Mouse (Mus musculus): ENCODE results near the gene Cxcl5. TPM values are rescaled to one million over a fixed set of nuclear protein-coding genes. Genes with fewer than 3 reads are reported as not detected.

The Cxcl5 gene
- polyA plus RNA-seq, 1 experiment from 2014 or later, result 0.19 TPM

DNA sequence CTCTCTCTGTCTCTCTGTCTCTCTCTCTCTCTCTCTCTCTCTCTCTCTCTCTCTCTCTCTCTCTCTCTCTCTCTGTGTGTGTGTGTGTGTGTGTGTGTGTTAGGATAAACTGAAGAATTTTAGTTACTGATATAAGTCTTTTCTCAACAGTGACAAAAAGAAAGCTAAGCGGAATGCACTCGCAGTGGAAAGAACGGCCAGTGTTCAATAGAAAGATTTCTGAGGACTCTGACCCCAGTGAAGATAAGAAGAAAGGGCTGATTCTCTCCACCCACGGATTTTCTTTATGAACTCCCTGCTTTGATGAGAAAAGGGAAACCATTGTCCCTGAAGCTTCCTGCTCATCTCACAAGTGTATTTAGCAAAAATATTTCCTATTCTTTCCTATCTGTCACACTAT, 1.1 kb downstream of the Cxcl5 start:
- Histone ChIP-seq H3K4me1 (ENCODE audit: control insufficient read depth, insufficient read depth, low read length) (peaks cover 17% of the 10 kb centered on the region), H3K27me3 (ENCODE audit: control insufficient read depth, insufficient read depth, low read length) (peaks cover 9% of the 10 kb centered on the region; the same call in 1 of the 2 replicates), H3K36me3 (ENCODE audit: control insufficient read depth, insufficient read depth, low read length) (no peaks in the 10 kb centered on the region), H3K4me2 (ENCODE audit: low read depth, low read length) (no peak overlapping the region), H3K9ac (ENCODE audit: low read length) (no peak overlapping the region), H3K9me3 (replicated peaks; ENCODE audit: control insufficient read depth, low read length) (no peaks in the 10 kb centered on the region), H3K27ac (ENCODE audit: low read length) (no peak overlapping the region), H3K4me3 (replicated peaks; ENCODE audit: low read length) (no peak overlapping the region)
- WGBS, result 34% methylated on average over 4 of the region's 4 CpGs
- ATAC-seq (ENCODE audit: insufficient read depth, low FRiP score), result no peak

DNA sequence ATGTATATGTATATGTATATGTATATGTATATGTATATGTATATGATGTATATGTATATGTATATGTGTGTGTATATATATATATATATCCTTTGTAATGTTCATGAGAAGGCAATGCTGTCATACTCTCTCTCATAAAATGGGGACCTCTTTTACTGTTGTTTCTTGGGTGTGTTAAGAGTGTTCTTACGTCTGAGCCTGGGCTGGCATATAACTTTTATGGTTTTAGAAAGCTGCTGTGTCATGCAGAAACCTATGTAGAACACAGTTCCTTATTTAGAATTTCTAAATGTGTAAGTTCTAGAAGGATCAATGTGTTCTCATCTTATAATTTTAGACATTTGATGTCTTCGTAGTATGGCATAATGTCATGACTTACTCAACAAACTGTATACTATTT, 1.7 kb downstream of the Cxcl5 start:
- Histone ChIP-seq H3K9ac (ENCODE audit: low read length) (no peak overlapping the region), H3K4me3 (replicated peaks; ENCODE audit: low read length) (no peak overlapping the region), H3K4me2 (ENCODE audit: low read depth, low read length) (no peak overlapping the region), H3K27me3 (ENCODE audit: control insufficient read depth, insufficient read depth, low read length) (peaks cover 9% of the 10 kb centered on the region; the same call in 1 of the 2 replicates), H3K9me3 (replicated peaks; ENCODE audit: control insufficient read depth, low read length) (no peaks in the 10 kb centered on the region), H3K27ac (ENCODE audit: low read length) (no peak overlapping the region), H3K36me3 (ENCODE audit: control insufficient read depth, insufficient read depth, low read length) (no peaks in the 10 kb centered on the region), H3K4me1 (ENCODE audit: control insufficient read depth, insufficient read depth, low read length) (peaks cover 17% of the 10 kb centered on the region)
- no peak for ATAC-seq (ENCODE audit: insufficient read depth, low FRiP score)
- WGBS, result 88% methylated on average over 2 of the region's 2 CpGs

DNA sequence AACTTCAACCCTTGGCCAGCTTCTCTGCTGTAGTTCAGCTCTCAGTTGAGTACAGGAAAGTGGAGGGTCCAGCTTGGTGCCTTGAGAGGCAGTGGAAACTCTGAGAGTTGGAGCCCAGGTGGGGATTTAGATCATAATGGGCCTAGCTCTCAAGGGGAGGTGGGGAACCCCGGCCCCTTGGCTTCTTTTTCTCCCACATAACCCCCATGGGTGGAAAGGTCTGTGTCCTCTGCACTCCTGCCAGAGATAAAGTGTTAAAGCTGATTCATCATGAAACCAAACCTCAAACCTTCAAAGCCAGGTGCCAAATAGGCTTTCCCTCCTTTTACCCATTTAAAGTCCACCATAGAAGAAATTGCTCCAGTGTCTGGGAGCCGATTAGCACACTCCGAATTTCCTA, 2.7 kb downstream of the Cxcl5 start:
- Histone ChIP-seq H3K27ac (ENCODE audit: low read length) (no peak overlapping the region), H3K4me3 (replicated peaks; ENCODE audit: low read length) (no peak overlapping the region), H3K9ac (ENCODE audit: low read length) (no peak overlapping the region), H3K9me3 (replicated peaks; ENCODE audit: control insufficient read depth, low read length) (no peaks in the 10 kb centered on the region), H3K4me1 (ENCODE audit: control insufficient read depth, insufficient read depth, low read length) (peaks cover 17% of the 10 kb centered on the region), H3K27me3 (ENCODE audit: control insufficient read depth, insufficient read depth, low read length) (peaks cover 9% of the 10 kb centered on the region; the same call in 1 of the 2 replicates), H3K4me2 (ENCODE audit: low read depth, low read length) (no peak overlapping the region), H3K36me3 (ENCODE audit: control insufficient read depth, insufficient read depth, low read length) (no peaks in the 10 kb centered on the region)
- 77% methylated on average over 3 of the region's 3 CpGs for WGBS
- no peak for ATAC-seq (ENCODE audit: insufficient read depth, low FRiP score)

DNA sequence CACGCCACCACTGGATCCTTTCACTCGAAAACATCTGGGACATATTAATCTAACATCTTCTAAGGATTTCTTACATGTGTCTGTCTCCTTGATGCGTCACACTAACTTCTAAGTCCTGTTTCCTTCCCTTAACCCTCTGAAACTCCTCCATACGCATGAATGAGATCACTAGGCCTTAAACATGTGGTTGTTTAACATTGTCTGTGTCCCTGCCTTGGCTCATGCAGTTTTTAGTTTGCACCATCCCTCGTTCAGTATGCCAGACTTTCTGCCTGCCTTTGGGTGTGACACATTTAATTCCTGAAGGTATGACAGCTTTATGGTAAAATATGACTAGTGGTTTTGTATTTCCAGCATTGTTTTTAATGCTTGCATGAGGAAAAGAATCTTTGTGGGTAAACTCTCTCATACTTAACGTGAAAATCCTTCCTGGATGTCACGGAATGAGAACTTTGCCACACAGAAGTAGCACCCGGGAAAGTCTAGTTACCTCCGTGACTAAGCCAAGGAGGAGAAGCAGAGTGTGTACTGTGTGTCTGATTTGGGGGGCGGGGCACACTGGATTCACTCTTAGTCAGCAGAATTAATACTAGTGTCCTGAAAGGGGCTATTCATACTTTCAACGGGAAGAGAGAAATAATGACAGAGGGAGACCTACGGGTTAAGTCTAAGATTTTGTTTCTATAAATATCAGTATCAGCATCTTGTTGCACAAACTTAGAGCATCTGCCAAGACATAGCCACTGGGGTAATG, 4.9 kb downstream of the Cxcl5 start:
- peaks cover 8% of the 10 kb centered on the region for H3K4me1 ChIP-seq (ENCODE audit: control insufficient read depth, insufficient read depth, low read length)
- no peak overlapping the region for H3K4me2 ChIP-seq (ENCODE audit: low read depth, low read length)
- H3K9ac ChIP-seq (ENCODE audit: low read length), result no peak overlapping the region
- no peak overlapping the region for H3K4me3 ChIP-seq (replicated peaks; ENCODE audit: low read length)
- H3K9me3 ChIP-seq (replicated peaks; ENCODE audit: control insufficient read depth, low read length), result no peaks in the 10 kb centered on the region
- peak; percentile 21; the same call in 1 of the 2 replicates for ATAC-seq (ENCODE audit: insufficient read depth, low FRiP score)
- no peak overlapping the region for H3K27ac ChIP-seq (ENCODE audit: low read length)
- no peaks in the 10 kb centered on the region for H3K36me3 ChIP-seq (ENCODE audit: control insufficient read depth, insufficient read depth, low read length)
- WGBS, result 61% methylated on average over 12 of the region's 12 CpGs
- H3K27me3 ChIP-seq (ENCODE audit: control insufficient read depth, insufficient read depth, low read length), result peaks cover 9% of the 10 kb centered on the region; the same call in 1 of the 2 replicates

DNA sequence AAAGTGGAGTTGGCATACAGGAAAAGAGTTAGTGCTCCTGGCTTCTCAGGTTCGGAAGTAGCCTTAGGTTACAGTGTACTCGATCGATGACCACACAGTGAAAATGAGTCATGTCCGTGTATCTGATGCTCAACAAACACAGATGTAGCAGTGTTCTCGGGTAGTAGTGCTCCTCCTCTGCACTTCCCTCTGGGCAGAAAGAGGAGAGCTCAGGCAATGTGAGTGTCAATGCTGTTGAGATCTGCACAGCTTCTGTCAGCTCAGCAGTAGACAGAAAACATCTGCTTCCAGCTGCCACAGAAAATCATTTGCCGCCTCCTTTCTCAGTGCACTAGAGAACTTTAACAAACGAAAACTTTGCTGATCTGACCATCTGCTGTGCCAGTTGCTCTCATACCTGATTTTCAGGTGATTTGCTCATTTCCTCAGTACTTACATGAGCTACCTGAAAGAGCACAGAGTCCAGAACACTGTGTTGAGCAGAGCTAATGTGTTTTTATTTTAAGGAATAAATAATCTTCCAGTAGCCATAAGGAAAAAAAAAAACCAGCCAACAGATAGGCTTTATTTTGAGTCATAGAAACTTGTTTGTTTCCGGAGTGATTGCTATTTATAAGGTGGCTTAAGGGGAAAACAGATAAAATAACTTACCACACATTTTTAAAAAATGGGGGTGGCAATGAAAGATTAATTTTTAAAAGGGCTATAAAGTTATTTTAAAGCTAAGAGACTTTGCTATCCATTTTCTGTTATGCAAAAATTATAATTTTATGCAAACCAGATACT, 6.9 kb downstream of the Cxcl5 start:
- Histone ChIP-seq H3K4me2 (ENCODE audit: low read depth, low read length) (no peak overlapping the region), H3K27ac (ENCODE audit: low read length) (no peak overlapping the region), H3K9me3 (replicated peaks; ENCODE audit: control insufficient read depth, low read length) (no peaks in the 10 kb centered on the region), H3K4me3 (replicated peaks; ENCODE audit: low read length) (no peak overlapping the region), H3K36me3 (ENCODE audit: control insufficient read depth, insufficient read depth, low read length) (no peaks in the 10 kb centered on the region), H3K27me3 (ENCODE audit: control insufficient read depth, insufficient read depth, low read length) (no peaks in the 10 kb centered on the region), H3K9ac (ENCODE audit: low read length) (no peak overlapping the region), H3K4me1 (ENCODE audit: control insufficient read depth, insufficient read depth, low read length) (no peaks in the 10 kb centered on the region)
- 40% methylated on average over 8 of the region's 8 CpGs for WGBS
- no peak; the same call in 1 of the 2 replicates for ATAC-seq (ENCODE audit: insufficient read depth, low FRiP score)

DNA sequence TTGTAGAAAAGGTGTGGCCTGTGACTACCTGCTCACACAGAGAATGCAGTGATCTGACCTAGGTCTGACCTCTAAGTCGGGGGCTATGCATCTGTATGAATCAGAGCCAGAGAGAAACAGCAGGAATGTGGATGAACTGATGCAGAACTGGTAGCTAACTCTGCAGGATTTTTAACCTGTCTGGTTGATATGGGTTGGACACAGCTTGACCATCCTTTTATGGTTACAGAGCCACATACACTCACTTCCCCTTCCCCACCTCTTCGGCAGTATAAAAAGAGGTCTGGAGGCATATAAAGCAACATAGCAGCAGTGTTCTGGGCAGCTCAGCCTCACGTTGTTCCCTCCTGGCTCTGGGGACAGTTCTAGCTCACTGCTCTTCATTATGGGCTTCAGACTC, 9.1 kb downstream of the Cxcl5 start, which contains the start of gene Ppbp:
Ppbp (plus strand) TSS at position 301 of the 400 bp plus-strand sequence.
- Histone ChIP-seq H3K9me3 (replicated peaks; ENCODE audit: control insufficient read depth, low read length) (no peaks in the 10 kb centered on the region), H3K9ac (ENCODE audit: low read length) (no peak within 1 kb of the TSS), H3K4me2 (ENCODE audit: low read depth, low read length) (no peak within 1 kb of the TSS), H3K36me3 (ENCODE audit: control insufficient read depth, insufficient read depth, low read length) (no peaks in the 10 kb centered on the region), H3K27me3 (ENCODE audit: control insufficient read depth, insufficient read depth, low read length) (no peaks in the 10 kb centered on the region), H3K27ac (ENCODE audit: low read length) (no peak within 1 kb of the TSS), H3K4me3 (replicated peaks; ENCODE audit: low read length) (no peak within 1 kb of the TSS), H3K4me1 (ENCODE audit: control insufficient read depth, insufficient read depth, low read length) (peaks cover 7% of the 10 kb centered on the region; the same call in 1 of the 2 replicates)
- no peak for ATAC-seq (ENCODE audit: insufficient read depth, low FRiP score)
- WGBS, result 57% methylated on average over 3 of the region's 3 CpGs

DNA sequence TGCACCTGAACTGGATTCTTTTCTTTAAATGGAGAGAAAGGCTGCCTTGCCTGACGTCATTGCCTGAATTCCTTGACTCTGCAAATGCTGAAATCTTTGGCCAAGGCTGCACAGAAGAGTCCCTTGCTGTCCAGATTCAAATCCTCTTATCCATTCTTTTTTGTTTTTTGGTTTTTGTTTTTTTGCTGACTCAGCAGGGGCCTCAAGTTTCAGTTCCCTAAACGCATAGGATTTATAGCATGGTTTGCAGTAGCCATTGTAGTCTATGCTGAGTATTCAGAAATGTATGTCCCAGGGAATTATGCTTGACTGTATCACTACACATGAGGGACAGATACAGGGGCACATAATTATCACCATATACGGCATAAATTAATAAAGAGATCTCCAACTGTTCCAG, 12.2 kb downstream of the Cxcl5 start:
- Histone ChIP-seq H3K27ac (ENCODE audit: low read length) (no peak overlapping the region), H3K4me3 (replicated peaks; ENCODE audit: low read length) (no peak overlapping the region), H3K9me3 (replicated peaks; ENCODE audit: control insufficient read depth, low read length) (no peaks in the 10 kb centered on the region), H3K27me3 (ENCODE audit: control insufficient read depth, insufficient read depth, low read length) (no peaks in the 10 kb centered on the region), H3K36me3 (ENCODE audit: control insufficient read depth, insufficient read depth, low read length) (no peaks in the 10 kb centered on the region), H3K4me2 (ENCODE audit: low read depth, low read length) (no peak overlapping the region), H3K4me1 (ENCODE audit: control insufficient read depth, insufficient read depth, low read length) (peaks cover 7% of the 10 kb centered on the region; the same call in 1 of the 2 replicates), H3K9ac (ENCODE audit: low read length) (no peak overlapping the region)
- no peak for ATAC-seq (ENCODE audit: insufficient read depth, low FRiP score)
- WGBS, result 70% methylated on average over 3 of the region's 3 CpGs

DNA sequence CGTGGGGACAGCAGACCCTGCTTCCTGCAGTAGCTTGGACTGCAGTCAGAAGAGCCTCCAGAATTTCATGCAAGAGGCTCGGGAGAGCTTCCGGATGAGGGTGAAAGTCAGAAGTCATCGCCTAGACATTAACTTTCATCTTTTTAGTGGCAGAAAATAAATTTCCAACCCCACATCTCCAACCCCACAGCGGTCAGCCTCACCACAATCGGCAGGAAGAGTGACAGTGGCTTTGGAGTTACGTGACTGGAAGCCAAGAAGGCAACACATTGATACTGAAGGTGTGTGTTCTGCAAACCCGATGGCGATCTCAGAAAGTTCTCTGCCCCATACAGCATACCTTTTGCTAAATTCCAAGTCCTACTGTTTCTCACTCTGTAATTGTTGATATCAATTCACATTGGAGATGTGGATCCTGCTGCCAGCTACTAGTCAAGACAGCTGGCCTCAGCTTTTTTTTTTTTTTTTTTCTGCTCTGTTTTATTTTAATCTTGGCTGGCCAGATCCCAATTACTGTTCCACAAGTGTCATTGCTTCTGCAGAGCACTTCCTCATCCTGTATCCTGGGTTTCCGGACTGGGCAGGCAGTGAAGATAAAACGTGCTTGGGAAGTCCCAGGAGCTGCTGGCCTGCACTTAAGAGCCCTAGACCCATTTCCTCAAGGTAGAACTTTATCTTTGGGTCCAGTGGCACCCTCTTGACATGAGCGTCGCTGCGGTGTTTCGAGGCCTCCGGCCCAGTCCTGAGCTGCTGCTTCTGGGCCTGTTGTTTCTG, 12.9 kb downstream of the Cxcl5 start, which contains the start of gene Pf4:
Pf4 (plus strand) TSS at position 556 of the 774 bp plus-strand sequence.
- H3K9me3 ChIP-seq (replicated peaks; ENCODE audit: control insufficient read depth, low read length), result no peaks in the 10 kb centered on the region
- no peak within 1 kb of the TSS for H3K4me2 ChIP-seq (ENCODE audit: low read depth, low read length)
- 70% methylated on average over 16 of the region's 16 CpGs for WGBS
- no peak within 1 kb of the TSS for H3K4me3 ChIP-seq (replicated peaks; ENCODE audit: low read length)
- H3K36me3 ChIP-seq (ENCODE audit: control insufficient read depth, insufficient read depth, low read length), result no peaks in the 10 kb centered on the region
- peaks cover 7% of the 10 kb centered on the region; the same call in 1 of the 2 replicates for H3K4me1 ChIP-seq (ENCODE audit: control insufficient read depth, insufficient read depth, low read length)
- H3K9ac ChIP-seq (ENCODE audit: low read length), result no peak within 1 kb of the TSS; the same call in 1 of the 2 replicates
- H3K27me3 ChIP-seq (ENCODE audit: control insufficient read depth, insufficient read depth, low read length), result no peaks in the 10 kb centered on the region
- no peak for ATAC-seq (ENCODE audit: insufficient read depth, low FRiP score)
- H3K27ac ChIP-seq (ENCODE audit: low read length), result no peak within 1 kb of the TSS
